Mouse (Mus musculus) CH12.LX (cell line): ENCODE results near the gene Tnfrsf14. TPM values are rescaled to one million over a fixed set of nuclear protein-coding genes. Genes with fewer than 3 reads are reported as not detected.
A peak's percentile ranks its signal among the peaks of the same experiment; 100 is the strongest.

Experiments used
- DNase-seq: peaks from one replicate; pipeline ENCODE4 v3.0.0-alpha.2; 2013; ENCODE audit errors: extremely low read depth
- H3K27ac ChIP-seq: 2 replicates; pipeline ENCODE4 v1.5.1; 2012; ENCODE audit warnings: low read depth, mild to moderate bottlenecking, control low read depth, moderate library complexity; ENCODE audit not compliant: insufficient read depth
- H3K27me3 ChIP-seq: replicated peaks from 2 replicates; pipeline ENCODE3; 2012; ENCODE audit warnings: inconsistent platforms
- H3K36me3 ChIP-seq, 2 experiments: replicated peaks in 1 of 2; 2 replicates each; pipeline versions ENCODE3 to v1.6.1; 2012; ENCODE audit warnings: inconsistent platforms in 1 of 2, low read length in 1 of 2, mild to moderate bottlenecking in 1 of 2, mixed read lengths in 1 of 2, moderate library complexity in 1 of 2; ENCODE audit not compliant: control insufficient read depth in 1 of 2, insufficient read depth in 1 of 2
- H3K4me1 ChIP-seq, 2 experiments: 2 replicates each; pipeline ENCODE4 v1.6.1; 2012; ENCODE audit warnings: inconsistent platforms in 1 of 2, moderate library complexity in 1 of 2; ENCODE audit not compliant: insufficient read depth in 2 of 2, control insufficient read depth in 1 of 2
- H3K4me2 ChIP-seq: 2 replicates; pipeline ENCODE4 v1.6.1; 2012; ENCODE audit warnings: low read depth, mild to moderate bottlenecking, control low read depth; ENCODE audit not compliant: poor library complexity, insufficient read depth, severe bottlenecking
- H3K4me3 ChIP-seq, 3 experiments: fragments of 150-350 bp in 1 of 3; sonication (generic) in 1 of 3; replicated peaks in 1 of 3; 2 replicates each; pipeline versions ENCODE3 to v1.5.1; 2011 to 2012; ENCODE audit warnings: low read depth in 2 of 3, low read length in 2 of 3, mild to moderate bottlenecking in 2 of 3, moderate library complexity in 2 of 3, control low read depth in 1 of 3, improper control_type of control experiment in 1 of 3, inconsistent platforms in 1 of 3, mixed read lengths in 1 of 3; ENCODE audit not compliant: poor library complexity in 1 of 3
- H3K79me2 ChIP-seq: replicated peaks from 2 replicates; pipeline ENCODE4 v1.6.1; 2012; ENCODE audit warnings: mild to moderate bottlenecking, moderate library complexity; ENCODE audit not compliant: control insufficient read depth, poor library complexity, insufficient read depth, severe bottlenecking; ENCODE audit errors: extremely low read depth
- H3K9ac ChIP-seq: 2 replicates; pipeline ENCODE4 v1.6.1; 2012; ENCODE audit warnings: low read depth, mild to moderate bottlenecking, control low read depth, moderate library complexity; ENCODE audit not compliant: insufficient read depth
- H3K9me3 ChIP-seq: replicated peaks from 2 replicates; pipeline ENCODE3; 2012; ENCODE audit warnings: low read length, inconsistent platforms, mixed read lengths
- BHLHE40 ChIP-seq: IDR thresholded peaks from 2 replicates; pipeline ENCODE4 v1.6.1; 2011; ENCODE audit warnings: mild to moderate bottlenecking, low read depth, low read length, improper control_type of control experiment
- CHD1 ChIP-seq: IDR thresholded peaks from 2 replicates; pipeline ENCODE4 v1.6.1; 2012; ENCODE audit warnings: low read depth, low read length, improper control_type of control experiment, inconsistent platforms
- CHD2 ChIP-seq: IDR thresholded peaks from 2 replicates; pipeline ENCODE4 v1.6.1; 2011; ENCODE audit warnings: low read length, improper control_type of control experiment
- CTCF ChIP-seq, 2 experiments: IDR thresholded peaks in 1 of 2; conservative IDR thresholded peaks in 1 of 2; 2 replicates each; pipeline ENCODE4 v1.5.1; 2011 to 2012; ENCODE audit warnings: low read depth in 2 of 2, low read length in 2 of 2, improper control_type of control experiment in 1 of 2, inconsistent platforms in 1 of 2, mild to moderate bottlenecking in 1 of 2, moderate library complexity in 1 of 2
- ETS1 ChIP-seq: conservative IDR thresholded peaks from 2 replicates; pipeline ENCODE4 v1.6.1; 2012; ENCODE audit warnings: low read depth, mild to moderate bottlenecking, inconsistent platforms, low read length, improper control_type of control experiment, moderate library complexity
- HCFC1 ChIP-seq: IDR thresholded peaks from 2 replicates; pipeline ENCODE4 v1.6.1; 2012; ENCODE audit warnings: low read depth, mild to moderate bottlenecking, inconsistent platforms, low read length, improper control_type of control experiment
- IRF4 ChIP-seq: IDR thresholded peaks from 2 replicates; pipeline ENCODE4 v1.6.1; 2014; ENCODE audit warnings: low read depth, mild to moderate bottlenecking, inconsistent platforms, low read length, improper control_type of control experiment
- JUN ChIP-seq: IDR thresholded peaks from 2 replicates; pipeline ENCODE4 v1.6.1; 2011; ENCODE audit warnings: low read depth, mild to moderate bottlenecking, low read length, improper control_type of control experiment, moderate library complexity; ENCODE audit not compliant: insufficient read depth
- KAT2A ChIP-seq: IDR thresholded peaks from 2 replicates; pipeline ENCODE4 v1.6.1; 2012; ENCODE audit warnings: low read length, improper control_type of control experiment, inconsistent platforms; ENCODE audit not compliant: insufficient replicate concordance
- MAFK ChIP-seq: IDR thresholded peaks from 2 replicates; pipeline ENCODE4 v1.6.1; 2011; ENCODE audit warnings: low read length, improper control_type of control experiment; ENCODE audit not compliant: insufficient replicate concordance
- MAZ ChIP-seq: IDR thresholded peaks from 2 replicates; pipeline ENCODE4 v1.6.1; 2012; ENCODE audit warnings: low read depth, mild to moderate bottlenecking, inconsistent platforms, low read length, improper control_type of control experiment, moderate library complexity
- MEF2A ChIP-seq: IDR thresholded peaks from 2 replicates; pipeline ENCODE4 v1.6.1; 2014; ENCODE audit warnings: low read depth, mild to moderate bottlenecking, inconsistent platforms, low read length, improper control_type of control experiment, borderline replicate concordance
- MXI1 ChIP-seq: IDR thresholded peaks from 2 replicates; pipeline ENCODE4 v1.6.1; 2011; ENCODE audit warnings: mild to moderate bottlenecking, low read depth, low read length, improper control_type of control experiment
- MYC ChIP-seq: IDR thresholded peaks from 2 replicates; pipeline ENCODE4 v1.6.1; 2011; ENCODE audit warnings: low read depth, mild to moderate bottlenecking, improper control_type of control experiment, low read length
- NRF1 ChIP-seq: IDR thresholded peaks from 2 replicates; pipeline ENCODE4 v1.6.1; 2014; ENCODE audit warnings: low read depth, mild to moderate bottlenecking, inconsistent platforms, low read length, improper control_type of control experiment, moderate library complexity
- POLR2A ChIP-seq: IDR thresholded peaks from 2 replicates; pipeline ENCODE4 v1.6.1; 2011; ENCODE audit warnings: low read depth, mild to moderate bottlenecking, improper control_type of control experiment, low read length
- POLR2AphosphoS2 ChIP-seq: IDR thresholded peaks from 2 replicates; pipeline ENCODE4 v1.6.1; 2011; ENCODE audit warnings: low read depth, low read length, improper control_type of control experiment
- RCOR1 ChIP-seq: conservative IDR thresholded peaks from 2 replicates; pipeline ENCODE4 v1.6.1; 2012; ENCODE audit warnings: low read depth, mild to moderate bottlenecking, inconsistent platforms, low read length, improper control_type of control experiment
- SIN3A ChIP-seq: IDR thresholded peaks from 2 replicates; pipeline ENCODE4 v1.6.1; 2012; ENCODE audit warnings: low read length, improper control_type of control experiment, inconsistent platforms
- SMC3 ChIP-seq: IDR thresholded peaks from 2 replicates; pipeline ENCODE4 v1.6.1; 2011; ENCODE audit warnings: low read depth, low read length, improper control_type of control experiment
- TCF12 ChIP-seq: IDR thresholded peaks from 2 replicates; pipeline ENCODE4 v1.6.1; 2014; ENCODE audit warnings: low read depth, mild to moderate bottlenecking, inconsistent platforms, low read length, improper control_type of control experiment
- ZC3H11A ChIP-seq: IDR thresholded peaks from 2 replicates; pipeline ENCODE4 v1.6.1; 2012; ENCODE audit warnings: low read depth, mild to moderate bottlenecking, inconsistent platforms, low read length, improper control_type of control experiment
- ZKSCAN1 ChIP-seq: IDR thresholded peaks from 2 replicates; pipeline ENCODE4 v1.6.1; 2012; ENCODE audit warnings: low read depth, inconsistent platforms, low read length, improper control_type of control experiment, borderline replicate concordance
- ZMIZ1 ChIP-seq: IDR thresholded peaks from 2 replicates; pipeline ENCODE4 v1.6.1; 2012; ENCODE audit warnings: low read depth, mild to moderate bottlenecking, inconsistent platforms, low read length, improper control_type of control experiment
- dilution Hi-C: fragments of 300-500 bp; cut with MboI; formaldehyde crosslinking; loops from 2 replicates; pipeline ENCODE4 v1.14.3; 2020; ENCODE audit warnings: low sequenced_read_pairs; ENCODE audit not compliant: extremely low pct_unique_long_range_greater_than_20kb, extremely low pct_ligation_motif_present
- in situ Hi-C: fragments of 300-500 bp; cut with MboI; formaldehyde crosslinking; loops from 3 replicates; pipeline ENCODE4 v1.14.3; 2019; ENCODE audit warnings: low sequenced_read_pairs, low pct_ligation_motif_present, low pct_unique_long_range_greater_than_20kb, mixed read lengths
- polyA plus RNA-seq: library from polyadenylated mRNA; unstranded; fragments of >175 nt; gene quantifications from 2 replicates; pipeline ENCODE4 v1.2.1, GENCODE M21; 2012; ENCODE audit warnings: low read depth; ENCODE audit not compliant: insufficient read length
- total RNA-seq, 2 experiments: library from RNA; depleted of rRNA; stranded (reverse); fragments of 300-350 nt in 1 of 2; fragments of >200 nt in 1 of 2; gene quantifications; 2 replicates each; pipeline ENCODE4 v1.2.3; 2012 to 2014

Gene Tnfrsf14
- total and polyA plus RNA-seq, 3 experiments = 20.0 to 109 (median 25.9) TPM

- no peaks in the 10 kb centered on the region for H3K27me3 ChIP-seq
- dilution Hi-C loops = no loop called here
- TF ChIP-seq ZC3H11A = no peak
- TF ChIP-seq IRF4 = no peak
- TF ChIP-seq MAFK = no peak
- no peak for TF ChIP-seq SIN3A
- TF ChIP-seq JUN = no peak
- TF ChIP-seq CTCF (conservative IDR thresholded peaks at IDR 0.05 in 1 of 2, IDR thresholded peaks at IDR 0.05 in 1 of 2; ENCODE audit: low read depth in 2 of 2, low read length in 2 of 2) = no peak
- no peak for TF ChIP-seq CHD1
- TF ChIP-seq TCF12 = no peak
- no peak for TF ChIP-seq MXI1
- no peak for TF ChIP-seq NRF1
- no peak for TF ChIP-seq ZMIZ1
- no peak for TF ChIP-seq MYC
- TF ChIP-seq POLR2A = no peak
- TF ChIP-seq MAZ = no peak
- no peak for TF ChIP-seq CHD2
- no peak for TF ChIP-seq HCFC1
- no peak for TF ChIP-seq MEF2A
- no peak for TF ChIP-seq SMC3
- no peak for TF ChIP-seq BHLHE40
- TF ChIP-seq, all 38 proteins: peak for 0
- Histone ChIP-seq H3K79me2 (no peaks in the 10 kb centered on the region), H3K36me3 (no peaks in the 10 kb centered on the region), H3K9me3 (peaks cover 7% of the 10 kb centered on the region), H3K4me3 (no peak overlapping the region), H3K9ac (no peak overlapping the region), H3K27ac (no peak overlapping the region), H3K4me2 (no peak overlapping the region), H3K4me1 (peaks cover 29 to 55% of the 10 kb centered on the region in 2 experiments)
- no peak for DNase-seq
- in situ Hi-C loops = loop anchor here (5.0 to 25.0 kb wide), 4 partner anchors 35 to 805 kb away; partner anchors contain the start of genes Trp73 and Wrap73
Measured at GRCm38 (mm10) chr4:154941831-154942230, 13.5 kb upstream of the Tnfrsf14 start.

- no peak overlapping the region; the same call in 1 of the 2 replicates for H3K27ac ChIP-seq
- H3K9ac ChIP-seq = no peak overlapping the region
- in situ Hi-C loops = loop anchor here (5.0 to 25.0 kb wide), 4 partner anchors 33 to 803 kb away; partner anchors contain the start of genes Trp73 and Wrap73
Measured at GRCm38 (mm10) chr4:154940156-154940555, 11.8 kb upstream of the Tnfrsf14 start.

More at GRCm38 (mm10) chr4:154940156-154940555, 11.8 kb upstream of the Tnfrsf14 start:
- dilution Hi-C loops = no loop called here
- Histone ChIP-seq H3K27me3 (no peaks in the 10 kb centered on the region), H3K4me1 (peaks cover 23 to 60% of the 10 kb centered on the region in 2 experiments), H3K4me2 (no peak overlapping the region), H3K36me3 (no peaks in the 10 kb centered on the region), H3K4me3 (no peak overlapping the region), H3K79me2 (no peaks in the 10 kb centered on the region), H3K9me3 (peaks cover 7% of the 10 kb centered on the region)
- DNase-seq = no peak
- TF ChIP-seq ZKSCAN1 (no peak), RCOR1 (no peak), ETS1 (no peak), IRF4 (0 out of 2 replicates have a peak, but pooled peaks have one; percentile 3), KAT2A (no peak), POLR2AphosphoS2 (no peak)
